24 mouse cellular contexts compared by ENCODE assay signal in the genomic region with DNA sequence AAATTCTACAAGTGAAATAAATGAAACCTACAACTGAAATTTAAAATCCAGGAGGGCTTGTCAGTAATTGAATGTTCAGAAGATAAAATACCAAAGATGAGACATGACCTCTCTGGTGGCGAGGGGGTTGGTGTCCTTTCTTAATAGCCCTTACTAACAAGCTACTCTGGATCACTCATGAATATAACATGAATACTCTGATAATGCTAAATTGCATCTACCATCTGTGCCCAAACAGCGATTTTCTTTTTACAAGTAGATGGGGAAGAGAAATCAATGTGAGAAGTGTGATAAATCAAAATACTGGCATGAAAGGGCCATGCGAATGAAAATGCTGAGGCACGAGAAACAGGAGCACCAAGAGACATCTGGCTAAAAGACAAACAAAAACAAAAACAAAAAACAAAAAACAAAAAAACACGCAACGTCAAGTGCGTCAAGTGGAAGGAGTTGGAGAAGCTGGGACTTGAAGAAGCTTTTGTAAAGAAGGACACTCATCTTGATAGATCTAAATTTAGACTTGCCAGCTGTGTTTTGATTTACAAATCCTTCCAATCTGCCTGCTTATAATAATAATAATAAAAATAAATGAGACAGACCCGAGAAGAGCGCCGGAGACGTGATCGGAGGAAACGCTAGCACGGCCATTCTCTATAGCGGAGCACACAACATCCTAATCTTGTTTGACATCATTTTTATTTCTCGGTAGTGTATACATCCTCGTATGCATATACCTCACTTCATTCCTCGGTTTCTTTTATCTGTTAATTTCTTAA. TPM values are rescaled to one million over a fixed set of nuclear protein-coding genes. Genes with fewer than 3 reads are reported as not detected.
A peak's percentile ranks its signal among the peaks of the same experiment; 100 is the strongest.
DNase-seq lines count a peak whose midpoint lies in the region; ATAC-seq and TF ChIP-seq lines count a peak whose summit lies in the region.
"Had no signal": no experiment of that assay in that cellular context is flagged by ENCODE, and none has a peak within 500 bp of the region (broad histone marks: within the 10 kb centered on the region; RNA-seq: fewer than 3 reads in every experiment).

No protein-coding gene starts in this region.

- 57% methylated on average over 18 of the region's 18 CpGs for WGBS in forebrain, embryonic 15.5 days
- 74% methylated on average over 18 of the region's 18 CpGs for WGBS in hindbrain, embryonic 12.5 days
- whole genome bisulfite sequencing in neural tube, embryonic 14.5 days = 60% methylated on average over 18 of the region's 18 CpGs

- H3K4me1 ChIP-seq in forebrain, embryonic 15.5 days = peaks cover 9% of the 10 kb centered on the region
- H3K4me1 ChIP-seq in hindbrain, embryonic 12.5 days = no peaks in the 10 kb centered on the region
- no peaks in the 10 kb centered on the region for H3K4me1 ChIP-seq in neural tube, embryonic 14.5 days (ENCODE audit: control insufficient read depth, insufficient read depth, low read length)
- H3K4me1 ChIP-seq: embryonic facial prominence, embryonic 12.5 days; heart, embryonic 10.5 days; limb, embryonic 13.5 days; liver, embryonic 12.5 days had no signal

- no peak overlapping the region for H3K4me2 ChIP-seq in forebrain, embryonic 15.5 days (replicated peaks)
- no peak overlapping the region for H3K4me2 ChIP-seq in hindbrain, embryonic 12.5 days (replicated peaks)
- no peak overlapping the region for H3K4me2 ChIP-seq in neural tube, embryonic 14.5 days (ENCODE audit: low read depth, low read length)
- H3K4me2 ChIP-seq: embryonic facial prominence, embryonic 12.5 days; limb, embryonic 13.5 days; liver, embryonic 12.5 days had no signal

- H3K9ac ChIP-seq in forebrain, embryonic 15.5 days (replicated peaks) = no peak overlapping the region
- H3K9ac ChIP-seq in hindbrain, embryonic 12.5 days = no peak overlapping the region
- H3K9ac ChIP-seq in neural tube, embryonic 14.5 days (replicated peaks; ENCODE audit: low read depth, low read length) = no peak overlapping the region
- H3K9ac ChIP-seq: embryonic facial prominence, embryonic 12.5 days; limb, embryonic 13.5 days; liver, embryonic 12.5 days had no signal

- H3K4me3 ChIP-seq in layer of hippocampus, adult 2 months = no peak overlapping the region
- H3K4me3 ChIP-seq in forebrain, embryonic 15.5 days = no peak overlapping the region
- no peak overlapping the region for H3K4me3 ChIP-seq in hindbrain, embryonic 12.5 days
- H3K4me3 ChIP-seq in neural tube, embryonic 14.5 days (ENCODE audit: low read depth, low read length) = no peak overlapping the region
- H3K4me3 ChIP-seq: embryonic facial prominence, embryonic 12.5 days; gastrocnemius, adult 2 months; heart, embryonic 10.5 days; limb, embryonic 13.5 days; liver, embryonic 12.5 days; megakaryocyte, embryonic 14.5 days had no signal

- ATAC-seq in forebrain, embryonic 15.5 days (replicated peaks) = peak; percentile 78
- peak; percentile 74 for ATAC-seq in hindbrain, embryonic 12.5 days (ENCODE audit: low FRiP score)
- peak; percentile 51; the same call in 1 of the 2 replicates for ATAC-seq in neural tube, embryonic 14.5 days (ENCODE audit: low read depth)
- ATAC-seq: liver, embryonic 12.5 days had no signal

- no peak for DNase-seq in layer of hippocampus, adult 2 months (ENCODE audit: low spot score in 2 of 2)
- DNase-seq in layer of hippocampus, adult 18-20 months (ENCODE audit: low spot score in 2 of 2) = no peak
- no peak for DNase-seq in testis, postnatal 14 days (ENCODE audit: low spot score)
- no peak for DNase-seq in thymus, postnatal 25 days
- DNase-seq: adrenal gland, adult 2 months; cerebellum, adult 11-12 months; cerebellum, postnatal 10 days; gastrocnemius, adult 2 months; heart, postnatal 4 days; kidney, adult 9 months; kidney, postnatal 14 days; layer of hippocampus, postnatal 36 days; lung, adult 18-20 months; lung, postnatal 36 days; thymus, adult 2 months had no signal

- H3K27ac ChIP-seq in layer of hippocampus, adult 2 months = peak overlapping the region; percentile 20; the same call in 1 of the 2 replicates
- peak overlapping the region; percentile 78 for H3K27ac ChIP-seq in forebrain, embryonic 15.5 days (replicated peaks)
- 0 out of 2 replicates have a peak overlapping the region, but pooled peaks have one; percentile 26 for H3K27ac ChIP-seq in hindbrain, embryonic 12.5 days
- H3K27ac ChIP-seq in neural tube, embryonic 14.5 days (ENCODE audit: low read depth, low read length) = 0 out of 2 replicates have a peak overlapping the region, but pooled peaks have one; percentile 10
- H3K27ac ChIP-seq: embryonic facial prominence, embryonic 12.5 days; gastrocnemius, adult 2 months; heart, embryonic 10.5 days; limb, embryonic 13.5 days; liver, embryonic 12.5 days had no signal

- TF ChIP-seq CTCF in layer of hippocampus, adult 2 months (conservative IDR thresholded peaks at IDR 0.05) = no peak

- no peaks in the 10 kb centered on the region for H3K27me3 ChIP-seq in forebrain, embryonic 15.5 days
- no peaks in the 10 kb centered on the region for H3K27me3 ChIP-seq in hindbrain, embryonic 12.5 days
- H3K27me3 ChIP-seq in neural tube, embryonic 14.5 days (ENCODE audit: control insufficient read depth, insufficient read depth, low read length) = no peaks in the 10 kb centered on the region
- H3K27me3 ChIP-seq: embryonic facial prominence, embryonic 12.5 days; limb, embryonic 13.5 days; liver, embryonic 12.5 days; megakaryocyte, embryonic 14.5 days had no signal

- H3K9me3 ChIP-seq in forebrain, embryonic 15.5 days = no peaks in the 10 kb centered on the region
- no peaks in the 10 kb centered on the region for H3K9me3 ChIP-seq in hindbrain, embryonic 12.5 days (replicated peaks)
- no peaks in the 10 kb centered on the region for H3K9me3 ChIP-seq in neural tube, embryonic 14.5 days (ENCODE audit: control insufficient read depth, low read length)
- H3K9me3 ChIP-seq: embryonic facial prominence, embryonic 12.5 days; heart, embryonic 10.5 days; limb, embryonic 13.5 days; liver, embryonic 12.5 days had no signal

- H3K36me3 ChIP-seq in forebrain, embryonic 15.5 days = no peaks in the 10 kb centered on the region
- H3K36me3 ChIP-seq in hindbrain, embryonic 12.5 days = no peaks in the 10 kb centered on the region
- no peaks in the 10 kb centered on the region for H3K36me3 ChIP-seq in neural tube, embryonic 14.5 days (ENCODE audit: control insufficient read depth, insufficient read depth, low read length)
- H3K36me3 ChIP-seq: embryonic facial prominence, embryonic 12.5 days; heart, embryonic 10.5 days; limb, embryonic 13.5 days; liver, embryonic 12.5 days had no signal

RNA-seq across cellular contexts. Expression of a gene that starts 17.3 kb away (rescaled TPM):
- 10 to 100 TPM; 16.5 to 16.7 TPM for total RNA-seq in layer of hippocampus, adult 2 months (2021)
- total RNA-seq in layer of hippocampus, adult 18-20 months (2021) = 10 to 100 TPM; 13.9 to 14.1 TPM
- polyA plus RNA-seq in forebrain, embryonic 15.5 days (2015; fragmentation: Nextera tagmentation; extraction: Ambion mirVana) = 15.2 and 17.8 TPM in 2 replicates
- polyA plus RNA-seq in hindbrain, embryonic 12.5 days (2016; fragmentation: Nextera tagmentation; extraction: Ambion mirVana) = 16.8 and 17.4 TPM in 2 replicates
- polyA plus RNA-seq in neural tube, embryonic 14.5 days (2014; fragmentation: Nextera tagmentation; extraction: Ambion mirVana) = 6.7 and 16.0 TPM in 2 replicates
- total RNA-seq: MEL had no signal

Comparison
In these comparisons a context has a peak if more than half of its experiments do, and no peak if none do; other contexts are left out.
1. H3K27ac ChIP-seq: peak in every context shown above with its lines; median percentile 78 in forebrain, embryonic 15.5 days; 26 in hindbrain, embryonic 12.5 days; 20 in layer of hippocampus, adult 2 months; 10 in neural tube, embryonic 14.5 days.